Mouse (Mus musculus) hindbrain, embryonic 14.5 days (tissue): ENCODE results near the gene Otop3. TPM values are rescaled to one million over a fixed set of nuclear protein-coding genes. Genes with fewer than 3 reads are reported as not detected.
A peak's percentile ranks its signal among the peaks of the same experiment; 100 is the strongest.

Experiments used
- ATAC-seq: fragments of 200-750 bp; cut with Nextera tagmentation; 2 replicates; pipeline ENCODE4 v1.8.0; 2017; ENCODE audit warnings: moderate number of reproducible peaks, mild to moderate bottlenecking, moderate TSS enrichment, moderate library complexity; ENCODE audit not compliant: low FRiP score
- DNase-seq: peaks from one replicate; pipeline ENCODE4 v3.0.0-alpha.2; 2015; ENCODE audit warnings: low spot score
- H3K27ac ChIP-seq: fragments of 300-500 bp; sonication (generic); 2 replicates; pipeline ENCODE4 v1.5.1; 2014; ENCODE audit warnings: mild to moderate bottlenecking, moderate library complexity
- H3K27me3 ChIP-seq: fragments of 300-500 bp; sonication (generic); 2 replicates; pipeline ENCODE4 v1.6.1; 2014; ENCODE audit warnings: mild to moderate bottlenecking, low read length, mixed read lengths; ENCODE audit not compliant: control insufficient read depth, insufficient read depth
- H3K36me3 ChIP-seq: fragments of 300-500 bp; sonication (generic); replicated peaks from 2 replicates; pipeline ENCODE4 v1.6.1; 2014; ENCODE audit not compliant: control insufficient read depth, insufficient read depth
- H3K4me1 ChIP-seq: fragments of 300-500 bp; sonication (generic); replicated peaks from 2 replicates; pipeline ENCODE4 v1.6.1; 2014; ENCODE audit warnings: antibody characterized with exemption, low read length, mixed read lengths; ENCODE audit not compliant: control insufficient read depth, insufficient read depth
- H3K4me2 ChIP-seq: fragments of 300-500 bp; sonication (generic); replicated peaks from 2 replicates; pipeline ENCODE4 v1.6.1; 2014; ENCODE audit warnings: mild to moderate bottlenecking, moderate library complexity
- H3K4me3 ChIP-seq: fragments of 300-500 bp; sonication (generic); replicated peaks from 2 replicates; pipeline ENCODE4 v1.5.1; 2014; ENCODE audit warnings: mild to moderate bottlenecking, low read length
- H3K9ac ChIP-seq: fragments of 300-500 bp; sonication (generic); 2 replicates; pipeline ENCODE4 v1.6.1; 2014
- H3K9me3 ChIP-seq: fragments of 300-500 bp; sonication (generic); 2 replicates; pipeline ENCODE4 v1.6.1; 2016; ENCODE audit warnings: low read length; ENCODE audit not compliant: control insufficient read depth
- WGBS: fragments of 180-500 bp; shearing (Covaris S2); extraction: QIAGEN DNeasy Blood & Tissue Kit; methylation state at CpG from one replicate; pipeline ENCODE4 v1.1.7; 2014; 5-methylcytosine and 5-hydroxymethylcytosine counted together
- polyA plus RNA-seq: library from polyadenylated mRNA; unstranded; fragments of >200 nt; fragmentation: Nextera tagmentation; extraction: Ambion mirVana; gene quantifications from 2 replicates; pipeline ENCODE4 v1.2.1, GENCODE M21; 2014

Otop3 gene
- polyA plus RNA-seq, 1 experiment from 2014 or later = 1.9 TPM

GRCm38 (mm10) chr11:115326730-115327129 is 7.8 kb upstream of the Otop3 start:
- H3K4me1 ChIP-seq = no peaks in the 10 kb centered on the region
- ATAC-seq (no peak), DNase-seq (no peak)
- 69% methylated on average over 7 of the region's 7 CpGs for WGBS
- no peak overlapping the region for H3K27ac ChIP-seq
- H3K4me2 ChIP-seq = no peak overlapping the region
- peaks cover 37% of the 10 kb centered on the region for H3K27me3 ChIP-seq
- H3K4me3 ChIP-seq = no peak overlapping the region
- no peaks in the 10 kb centered on the region for H3K9me3 ChIP-seq
- no peak overlapping the region for H3K9ac ChIP-seq
- no peaks in the 10 kb centered on the region for H3K36me3 ChIP-seq

DNA sequence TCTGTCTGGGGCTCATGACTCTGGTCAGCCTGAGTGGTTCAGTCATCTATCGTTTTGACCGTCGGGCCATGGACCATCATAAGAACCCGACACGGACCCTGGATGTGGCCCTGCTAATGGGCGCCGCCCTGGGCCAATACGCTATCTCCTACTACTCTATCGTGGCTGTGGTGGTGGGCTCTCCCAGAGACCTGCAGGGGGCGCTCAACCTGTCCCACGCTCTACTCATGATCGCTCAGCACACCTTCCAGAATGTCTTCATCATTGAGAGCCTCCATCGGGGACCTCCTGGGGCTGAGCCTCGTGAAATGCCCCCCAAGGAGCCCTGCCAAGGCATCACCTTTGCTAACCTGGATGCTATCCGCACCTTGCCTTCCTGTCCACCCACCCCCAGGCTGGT is 5.2 kb upstream of the Otop3 start:
- ATAC-seq (no peak), DNase-seq (no peak)
- Histone ChIP-seq H3K9ac (no peak overlapping the region), H3K27me3 (peaks cover 18% of the 10 kb centered on the region), H3K27ac (no peak overlapping the region), H3K9me3 (no peaks in the 10 kb centered on the region), H3K36me3 (no peaks in the 10 kb centered on the region), H3K4me1 (peaks cover 4% of the 10 kb centered on the region), H3K4me3 (no peak overlapping the region), H3K4me2 (no peak overlapping the region)
- 67% methylated on average over 15 of the region's 15 CpGs for WGBS

DNA sequence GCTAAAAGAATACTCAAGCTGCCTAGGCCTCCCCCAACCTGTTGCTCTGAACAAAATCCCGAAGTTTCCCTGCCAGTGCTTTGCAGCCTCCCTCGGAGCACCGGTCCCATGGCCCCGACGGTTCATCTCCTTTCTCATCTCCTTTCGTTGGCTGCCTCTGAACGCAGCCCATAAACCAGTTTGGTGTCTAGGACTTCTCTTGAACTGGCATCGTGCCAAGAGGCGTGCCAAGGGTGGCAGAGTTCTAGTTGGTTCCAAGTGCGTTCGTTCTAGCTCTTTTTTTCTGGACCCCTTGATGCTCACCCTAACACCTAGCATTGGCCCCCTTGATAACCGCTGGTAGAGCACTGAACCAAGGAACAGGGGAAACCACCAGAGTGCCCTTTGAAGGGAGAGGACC is 692 bp downstream of the Otop3 start:
- no peaks in the 10 kb centered on the region for H3K9me3 ChIP-seq
- peak overlapping the region; percentile 66 for H3K4me2 ChIP-seq
- no peaks in the 10 kb centered on the region for H3K36me3 ChIP-seq
- WGBS = 64% methylated on average over 12 of the region's 12 CpGs
- H3K9ac ChIP-seq = no peak overlapping the region
- H3K27ac ChIP-seq = no peak overlapping the region
- peaks cover 9% of the 10 kb centered on the region for H3K4me1 ChIP-seq
- ATAC-seq (no peak), DNase-seq (no peak)
- H3K27me3 ChIP-seq = peaks cover 40% of the 10 kb centered on the region
- H3K4me3 ChIP-seq = no peak overlapping the region

- H3K4me2 ChIP-seq = no peak overlapping the region
- H3K36me3 ChIP-seq = no peaks in the 10 kb centered on the region
- H3K27ac ChIP-seq = no peak overlapping the region
- peaks cover 9% of the 10 kb centered on the region for H3K4me1 ChIP-seq
- ATAC-seq (no peak), DNase-seq (no peak)
- no peak overlapping the region for H3K4me3 ChIP-seq
- WGBS = 27% methylated on average over 6 of the region's 6 CpGs
- no peaks in the 10 kb centered on the region for H3K9me3 ChIP-seq
- peaks cover 40% of the 10 kb centered on the region for H3K27me3 ChIP-seq
- H3K9ac ChIP-seq = no peak overlapping the region
Measured at GRCm38 (mm10) chr11:115336115-115336514, 1.6 kb downstream of the Otop3 start.

DNA sequence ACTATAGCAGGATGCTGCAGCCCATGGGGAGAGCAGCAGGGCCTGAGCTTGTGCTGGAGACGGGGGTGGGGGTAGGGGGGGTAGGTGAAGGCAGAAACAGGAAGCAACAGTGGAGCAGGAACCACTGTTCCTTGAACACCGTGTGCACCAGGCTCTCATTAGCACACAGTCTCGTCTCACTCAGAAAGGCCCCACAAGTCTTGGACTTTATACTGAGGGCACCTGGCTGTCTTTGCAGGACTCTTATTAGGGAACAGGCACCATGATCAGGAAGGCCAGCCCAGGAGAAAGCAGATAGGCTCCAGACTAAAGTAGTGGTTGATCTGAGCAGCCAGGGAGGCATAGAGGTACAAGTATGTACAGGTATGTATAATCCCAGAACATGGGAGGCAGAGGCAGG is 2.8 kb downstream of the Otop3 start:
- H3K4me2 ChIP-seq = no peak overlapping the region
- H3K27me3 ChIP-seq = peaks cover 40% of the 10 kb centered on the region
- no peak overlapping the region for H3K27ac ChIP-seq
- DNase-seq (no peak), ATAC-seq (no peak)
- WGBS = 67% methylated on average over 3 of the region's 3 CpGs
- H3K9me3 ChIP-seq = no peaks in the 10 kb centered on the region
- no peak overlapping the region for H3K4me3 ChIP-seq
- no peak overlapping the region for H3K9ac ChIP-seq
- no peaks in the 10 kb centered on the region for H3K36me3 ChIP-seq
- H3K4me1 ChIP-seq = peaks cover 9% of the 10 kb centered on the region

- Histone ChIP-seq H3K36me3 (no peaks in the 10 kb centered on the region), H3K4me2 (no peak overlapping the region), H3K4me1 (peaks cover 9% of the 10 kb centered on the region), H3K27me3 (peaks cover 40% of the 10 kb centered on the region), H3K27ac (no peak overlapping the region), H3K9me3 (no peaks in the 10 kb centered on the region), H3K4me3 (no peak overlapping the region), H3K9ac (no peak overlapping the region)
- DNase-seq = no peak
- no peak for ATAC-seq
- 65% methylated on average over 1 of the region's 1 CpGs for WGBS
Measured at GRCm38 (mm10) chr11:115337826-115338225, 3.3 kb downstream of the Otop3 start.

DNA sequence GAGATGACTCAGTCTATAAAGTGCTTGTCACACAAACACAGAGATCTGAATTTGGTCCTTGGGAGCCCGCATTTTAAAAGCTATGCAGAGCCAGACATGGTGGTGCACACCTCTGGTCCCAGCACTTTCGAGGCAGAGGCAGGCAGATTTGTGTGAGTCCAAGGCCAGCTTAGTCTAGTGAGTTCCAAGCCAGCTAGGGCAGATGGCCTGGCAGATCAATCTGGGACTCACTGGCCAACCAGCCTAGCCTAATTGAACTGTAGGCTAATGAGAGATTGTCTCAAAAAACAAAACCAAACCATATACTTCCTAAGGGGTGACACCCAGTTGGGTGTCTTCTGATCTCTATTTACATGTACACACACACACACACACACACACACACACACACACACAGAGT is 6.7 kb downstream of the Otop3 start:
- Histone ChIP-seq H3K36me3 (no peaks in the 10 kb centered on the region), H3K9ac (no peak overlapping the region), H3K9me3 (no peaks in the 10 kb centered on the region), H3K4me3 (no peak overlapping the region), H3K4me2 (no peak overlapping the region), H3K4me1 (no peaks in the 10 kb centered on the region), H3K27ac (no peak overlapping the region), H3K27me3 (peaks cover 25% of the 10 kb centered on the region)
- ATAC-seq (no peak), DNase-seq (no peak)
- 86% methylated on average over 2 of the region's 2 CpGs for WGBS

DNA sequence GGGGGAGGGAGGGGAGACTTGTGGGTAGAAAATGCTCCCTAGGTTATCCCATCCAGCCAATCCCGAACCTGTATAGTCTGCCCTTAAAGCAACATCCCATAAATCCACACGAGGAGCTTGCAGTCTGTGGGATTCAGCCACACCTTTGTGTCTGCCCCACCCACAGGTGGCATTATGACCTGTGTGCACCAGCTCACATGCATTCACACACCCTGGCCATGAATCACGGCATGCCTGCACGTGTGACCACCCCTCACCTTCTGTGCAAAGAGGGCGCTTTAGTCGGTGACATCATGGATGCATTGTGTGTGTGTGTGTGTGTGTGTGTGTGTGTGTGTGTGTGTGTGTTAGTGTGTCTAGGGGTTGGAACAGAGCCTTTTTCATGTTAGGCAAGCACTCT is 7.3 kb downstream of the Otop3 start:
- peaks cover 19% of the 10 kb centered on the region for H3K27me3 ChIP-seq
- no peaks in the 10 kb centered on the region for H3K9me3 ChIP-seq
- H3K4me1 ChIP-seq = no peaks in the 10 kb centered on the region
- WGBS = 72% methylated on average over 6 of the region's 6 CpGs
- no peak for ATAC-seq
- DNase-seq = no peak
- H3K27ac ChIP-seq = no peak overlapping the region
- H3K36me3 ChIP-seq = no peaks in the 10 kb centered on the region
- no peak overlapping the region for H3K9ac ChIP-seq
- no peak overlapping the region for H3K4me3 ChIP-seq
- no peak overlapping the region for H3K4me2 ChIP-seq

GRCm38 (mm10) chr11:115344967-115345366 is 10.4 kb downstream of the Otop3 start:
- H3K9ac ChIP-seq = no peak overlapping the region
- no peaks in the 10 kb centered on the region for H3K4me1 ChIP-seq
- peaks cover 18% of the 10 kb centered on the region for H3K36me3 ChIP-seq
- H3K9me3 ChIP-seq = no peaks in the 10 kb centered on the region
- DNase-seq = no peak
- H3K4me2 ChIP-seq = no peak overlapping the region
- H3K27me3 ChIP-seq = 0 out of 2 replicates have a peak, but pooled peaks cover 11% of the 10 kb centered on the region
- H3K4me3 ChIP-seq = no peak overlapping the region
- WGBS = 15% methylated on average over 12 of the region's 12 CpGs
- no peak for ATAC-seq
- no peak overlapping the region for H3K27ac ChIP-seq

DNA sequence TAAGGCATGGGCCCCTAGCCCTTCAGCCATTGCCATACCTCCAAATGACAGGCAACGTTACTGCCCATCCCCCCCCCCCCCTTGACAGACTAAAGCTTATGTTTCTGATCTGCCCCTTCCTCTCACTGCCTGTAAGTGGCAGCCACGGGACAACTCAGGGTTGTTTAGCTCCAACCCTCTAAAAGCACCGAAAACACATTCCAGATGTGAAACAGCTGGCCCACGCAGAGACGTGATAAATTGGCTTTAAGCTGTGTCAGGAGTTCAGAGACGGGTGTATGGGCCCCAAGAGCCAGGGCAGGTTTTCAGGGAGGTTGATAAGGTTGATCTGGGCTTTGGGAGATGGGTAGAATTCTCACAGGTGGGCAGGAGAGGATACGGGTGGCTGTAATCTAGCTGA is 11.0 kb downstream of the Otop3 start:
- Histone ChIP-seq H3K9ac (no peak overlapping the region), H3K27me3 (0 out of 2 replicates have a peak, but pooled peaks cover 11% of the 10 kb centered on the region), H3K9me3 (no peaks in the 10 kb centered on the region), H3K27ac (no peak overlapping the region), H3K4me1 (no peaks in the 10 kb centered on the region), H3K36me3 (peaks cover 21% of the 10 kb centered on the region), H3K4me2 (no peak overlapping the region), H3K4me3 (no peak overlapping the region)
- ATAC-seq (no peak), DNase-seq (no peak)
- 52% methylated on average over 7 of the region's 7 CpGs for WGBS
